Mouse (Mus musculus) Patski (cell line): ENCODE measurements around the gene A2m. TPM values are rescaled to one million over a fixed set of nuclear protein-coding genes. Genes with fewer than 3 reads are reported as not detected.

ENCODE experiments used
- ATAC-seq: fragments of 100-300 bp; one replicate; pipeline ENCODE4 v1.8.0; 2021
- CTCF ChIA-PET: fragments of 350-600 bp; sonication (Branson Sonifier 250); formaldehyde crosslinking; loops from one replicate; lab custom pipeline; 2022; ENCODE audit warnings: inconsistent platforms; lab: Charles Lee
- POLR2A ChIA-PET: fragments of 350-600 bp; sonication (Branson Sonifier 250); formaldehyde crosslinking; loops from one replicate; lab custom pipeline; 2022; ENCODE audit warnings: antibody characterized with exemption, inconsistent platforms; lab: Charles Lee
- DNase-seq: peaks from one replicate; pipeline ENCODE4 v3.0.0-alpha.2; 2011; ENCODE audit warnings: low read depth, low spot score
- H3K27me3 ChIP-seq: fragments of 371-371 bp; one replicate; pipeline ENCODE4 v1.5.1; 2021
- CTCF ChIP-seq: fragments of 100-300 bp; IDR thresholded peaks from one replicate; pipeline ENCODE4 v1.5.1; 2021
- in situ Hi-C: fragments of 300-500 bp; cut with MboI; formaldehyde crosslinking; loops from 3 replicates; pipeline ENCODE4 v1.11.1; 2018; ENCODE audit warnings: low pct_unique_long_range_greater_than_20kb, mixed read lengths
- polyA plus RNA-seq: library from polyadenylated mRNA; unstranded; gene quantifications from one replicate; pipeline ENCODE4 v1.2.3, GENCODE M21; 2021

The A2m gene
- polyA plus RNA-seq: 0.51 TPM

- POLR2A ChIA-PET: no interaction called here
- ATAC-seq: no peak
- CTCF ChIA-PET: no interaction called here
- H3K27me3 ChIP-seq: peaks cover 14% of the 10 kb centered on the region
- in situ Hi-C loops: no loop called here
- no peak for DNase-seq
- no peak for TF ChIP-seq CTCF
These were observed at the start of gene A2m for GRCm38 (mm10) chr6:121635076-121635475. A2m (plus strand) TSS chr6:121635376.

GRCm38 (mm10) chr6:121590131-121590530 is 45.0 kb upstream of the A2m start:
- in situ Hi-C loops: no loop called here
- POLR2A ChIA-PET: no interaction called here
- TF ChIP-seq CTCF: no peak
- DNase-seq (no peak), ATAC-seq (no peak)
- peaks cover 4% of the 10 kb centered on the region for H3K27me3 ChIP-seq
- CTCF ChIA-PET: no interaction called here

GRCm38 (mm10) chr6:121600927-121601326 is 34.2 kb upstream of the A2m start:
- in situ Hi-C loops: no loop called here
- DNase-seq (no peak), ATAC-seq (no peak)
- H3K27me3 ChIP-seq: peaks cover 3% of the 10 kb centered on the region
- CTCF ChIA-PET: no interaction called here
- no peak for TF ChIP-seq CTCF
- POLR2A ChIA-PET: no interaction called here

GRCm38 (mm10) chr6:121607861-121608260 is 27.3 kb upstream of the A2m start:
- ChIA-PET POLR2A (no interaction called here), CTCF (interaction anchor here (1.4 kb wide), 1 partner anchor 19 kb away, joined by 3 read pairs; no protein-coding TSS in a partner anchor)
- no peak for DNase-seq
- H3K27me3 ChIP-seq: peaks cover under 1% of the 10 kb centered on the region
- no peak for TF ChIP-seq CTCF
- ATAC-seq: no peak
- in situ Hi-C loops: no loop called here

GRCm38 (mm10) chr6:121611796-121612195 is 23.4 kb upstream of the A2m start:
- ChIA-PET POLR2A (no interaction called here), CTCF (no interaction called here)
- TF ChIP-seq CTCF: peak; percentile 47
- ATAC-seq (no peak), DNase-seq (no peak)
- no peaks in the 10 kb centered on the region for H3K27me3 ChIP-seq
- in situ Hi-C loops: no loop called here

GRCm38 (mm10) chr6:121617476-121617875 is 17.7 kb upstream of the A2m start:
- peaks cover 5% of the 10 kb centered on the region for H3K27me3 ChIP-seq
- CTCF ChIA-PET: no interaction called here
- TF ChIP-seq CTCF: no peak
- DNase-seq: no peak
- ATAC-seq: no peak
- in situ Hi-C loops: no loop called here
- POLR2A ChIA-PET: no interaction called here

- ATAC-seq: no peak
- TF ChIP-seq CTCF: no peak
- ChIA-PET CTCF (no interaction called here), POLR2A (no interaction called here)
- DNase-seq: no peak
- in situ Hi-C loops: no loop called here
- peaks cover 5% of the 10 kb centered on the region for H3K27me3 ChIP-seq
These were observed 12.7 kb upstream of the A2m start for GRCm38 (mm10) chr6:121622525-121622924.

- DNase-seq (no peak), ATAC-seq (no peak)
- ChIA-PET CTCF (no interaction called here), POLR2A (no interaction called here)
- TF ChIP-seq CTCF: no peak
- in situ Hi-C loops: no loop called here
- peaks cover 12% of the 10 kb centered on the region for H3K27me3 ChIP-seq
These were observed 656 bp upstream of the A2m start for GRCm38 (mm10) chr6:121634520-121634919.

- in situ Hi-C loops: no loop called here
- peaks cover 14% of the 10 kb centered on the region for H3K27me3 ChIP-seq
- CTCF ChIA-PET: no interaction called here
- POLR2A ChIA-PET: no interaction called here
- ATAC-seq (no peak), DNase-seq (no peak)
- no peak for TF ChIP-seq CTCF
These were observed 749 bp downstream of the A2m start for GRCm38 (mm10) chr6:121635878-121636371.

GRCm38 (mm10) chr6:121648499-121648898 is 13.3 kb downstream of the A2m start:
- TF ChIP-seq CTCF: no peak
- ATAC-seq: no peak
- no peak for DNase-seq
- in situ Hi-C loops: no loop called here
- CTCF ChIA-PET: no interaction called here
- POLR2A ChIA-PET: no interaction called here
- no peaks in the 10 kb centered on the region for H3K27me3 ChIP-seq

Other genes with a start within 250 kb of the A2m start
- gene Iqsec3, start 161.7 kb upstream of the A2m start, polyA plus RNA-seq: 0.03 TPM
- gene Gm7298, start 97.6 kb downstream of the A2m start, polyA plus RNA-seq: not detected
- gene Mug1, start 203.2 kb downstream of the A2m start, polyA plus RNA-seq: not detected